Mouse (Mus musculus): ENCODE measurements around the gene Arrdc1.
"Not testable (repeated sequence)": the region's sequence is repeated elsewhere in the genome, so short reads cannot be mapped to it uniquely, and the experiment has no call there.

Arrdc1 gene

GRCm38 (mm10) chr2:24935057-24935796, at the start of gene Arrdc1:
Gene Arrdc1, minus strand, starts transcription at chr2:24935252.
- in situ Hi-C loops (cut with MboI), result no loop called here

- in situ Hi-C loops (cut with MboI), result no loop called here
Observed at GRCm38 (mm10) chr2:24976960-24977359, 41.9 kb upstream of the Arrdc1 start.

GRCm38 (mm10) chr2:24975704-24976297, 40.7 kb upstream of the Arrdc1 start, which contains the start of gene Pnpla7:
Gene Pnpla7, plus strand, starts transcription at chr2:24976033.
- in situ Hi-C loops (cut with MboI), result no loop called here

GRCm38 (mm10) chr2:24974906-24975703, 40.1 kb upstream of the Arrdc1 start, which contains the start of gene Mrpl41:
Gene Mrpl41, minus strand, starts transcription at chr2:24975098.
- in situ Hi-C loops (cut with MboI), result no loop called here

- in situ Hi-C loops (cut with MboI), result not testable (repeated sequence)
Observed at GRCm38 (mm10) chr2:24974452-24974851, 39.4 kb upstream of the Arrdc1 start.

GRCm38 (mm10) chr2:24970386-24970785, 35.3 kb upstream of the Arrdc1 start:
- in situ Hi-C loops (cut with MboI), result no loop called here

GRCm38 (mm10) chr2:24962304-24963000, 27.4 kb upstream of the Arrdc1 start, which contains the start of gene Dph7:
Gene Dph7, plus strand, starts transcription at chr2:24962400.
- in situ Hi-C loops (cut with MboI), result no loop called here

GRCm38 (mm10) chr2:24960910-24961309, 25.9 kb upstream of the Arrdc1 start:
- in situ Hi-C loops (cut with MboI), result no loop called here

- in situ Hi-C loops (cut with MboI), result no loop called here
Observed at GRCm38 (mm10) chr2:24952537-24953055, 17.5 kb upstream of the Arrdc1 start.

GRCm38 (mm10) chr2:24950189-24950535, 15.1 kb upstream of the Arrdc1 start:
- in situ Hi-C loops (cut with MboI), result no loop called here

- in situ Hi-C loops (cut with MboI), result no loop called here
Observed at GRCm38 (mm10) chr2:24949421-24950188, 14.6 kb upstream of the Arrdc1 start, which contains the start of gene Zmynd19. Gene Zmynd19, plus strand, starts transcription at chr2:24949792.

GRCm38 (mm10) chr2:24944304-24944703, 9.3 kb upstream of the Arrdc1 start:
- in situ Hi-C loops (cut with MboI), result not testable (repeated sequence)

- in situ Hi-C loops (cut with MboI), result no loop called here
Observed at GRCm38 (mm10) chr2:24942092-24942491, 7.0 kb upstream of the Arrdc1 start.

- in situ Hi-C loops (cut with MboI), result no loop called here
Observed at GRCm38 (mm10) chr2:24934441-24934963, 550 bp downstream of the Arrdc1 start.

- in situ Hi-C loops (cut with MboI), result no loop called here
Observed at GRCm38 (mm10) chr2:24929593-24929992, 5.5 kb downstream of the Arrdc1 start.

GRCm38 (mm10) chr2:24929119-24929518, 5.9 kb downstream of the Arrdc1 start:
- in situ Hi-C loops (cut with MboI), result no loop called here

GRCm38 (mm10) chr2:24927810-24928479, 7.1 kb downstream of the Arrdc1 start:
- in situ Hi-C loops (cut with MboI), result no loop called here

GRCm38 (mm10) chr2:24926965-24927358, 8.1 kb downstream of the Arrdc1 start:
- in situ Hi-C loops (cut with MboI), result no loop called here

GRCm38 (mm10) chr2:24926345-24926964, 8.6 kb downstream of the Arrdc1 start:
- in situ Hi-C loops (cut with MboI), result no loop called here

- in situ Hi-C loops (cut with MboI), result no loop called here
Observed at GRCm38 (mm10) chr2:24925284-24925683, 9.8 kb downstream of the Arrdc1 start.
